Mouse (Mus musculus) MEL (cell line): ENCODE measurements around the gene Gm45716. TPM values are rescaled to one million over a fixed set of nuclear protein-coding genes. Genes with fewer than 3 reads are reported as not detected.

ENCODE experiments used
- DNase-seq: peaks from one replicate; pipeline ENCODE4 v3.0.0; 2011; ENCODE audit warnings: low read depth, low spot score
- H3K27ac ChIP-seq: 2 replicates; pipeline ENCODE4 v1.5.1; 2012; ENCODE audit warnings: low read depth, mild to moderate bottlenecking, control low read depth, low read length, moderate library complexity; ENCODE audit not compliant: control insufficient read depth
- H3K27me3 ChIP-seq, 2 experiments: fragments of 150-350 bp in 1 of 2; sonication (generic) in 1 of 2; 2 replicates each; pipeline ENCODE4 v1.6.1; 2012; ENCODE audit warnings: low read length in 2 of 2, mild to moderate bottlenecking in 2 of 2, improper control_type of control experiment in 1 of 2, moderate library complexity in 1 of 2; ENCODE audit not compliant: insufficient read depth in 2 of 2, control insufficient read depth in 1 of 2
- H3K36me3 ChIP-seq, 2 experiments: 2 replicates each; pipeline ENCODE4 v1.6.1; 2012 to 2014; ENCODE audit warnings: low read length in 2 of 2, improper control_type of control experiment in 1 of 2, inconsistent platforms in 1 of 2, mild to moderate bottlenecking in 1 of 2; ENCODE audit not compliant: insufficient read depth in 2 of 2, control insufficient read depth in 1 of 2
- H3K4me1 ChIP-seq, 2 experiments: fragments of 150-350 bp in 1 of 2; sonication (generic) in 1 of 2; 2 replicates each; pipeline ENCODE4 v1.6.1; 2012; ENCODE audit warnings: low read length in 2 of 2, improper control_type of control experiment in 1 of 2, mild to moderate bottlenecking in 1 of 2; ENCODE audit not compliant: insufficient read depth in 2 of 2, control insufficient read depth in 1 of 2
- H3K4me3 ChIP-seq, 2 experiments: fragments of 150-350 bp in 1 of 2; sonication (generic) in 1 of 2; 2 replicates each; pipeline ENCODE4 v1.5.1; 2012; ENCODE audit warnings: low read depth in 2 of 2, low read length in 2 of 2, mild to moderate bottlenecking in 2 of 2, moderate library complexity in 2 of 2, control low read depth in 1 of 2, improper control_type of control experiment in 1 of 2; ENCODE audit not compliant: control insufficient read depth in 1 of 2, insufficient read depth in 1 of 2
- H3K79me2 ChIP-seq: 2 replicates; pipeline ENCODE4 v1.6.1; 2012; ENCODE audit warnings: mild to moderate bottlenecking, low read length, moderate library complexity; ENCODE audit not compliant: control insufficient read depth, poor library complexity, insufficient read depth
- H3K9ac ChIP-seq: 2 replicates; pipeline ENCODE4 v1.6.1; 2012; ENCODE audit warnings: low read depth, mild to moderate bottlenecking, control low read depth, low read length, moderate library complexity; ENCODE audit not compliant: control insufficient read depth, poor library complexity, severe bottlenecking
- H3K9me3 ChIP-seq: fragments of 150-350 bp; sonication (generic); replicated peaks from 2 replicates; pipeline ENCODE4 v1.6.1; 2012; ENCODE audit warnings: mild to moderate bottlenecking, low read length, improper control_type of control experiment, moderate library complexity; ENCODE audit not compliant: insufficient read depth
- BHLHE40 ChIP-seq: IDR thresholded peaks from 2 replicates; pipeline ENCODE4 v1.6.1; 2012; ENCODE audit warnings: low read depth, mild to moderate bottlenecking, inconsistent platforms, low read length, improper control_type of control experiment, borderline replicate concordance
- CHD1 ChIP-seq: IDR thresholded peaks from 2 replicates; pipeline ENCODE4 v1.6.1; 2012; ENCODE audit warnings: low read depth, mild to moderate bottlenecking, inconsistent platforms, low read length, improper control_type of control experiment
- CHD2 ChIP-seq: IDR thresholded peaks from 2 replicates; pipeline ENCODE4 v1.6.1; 2011; ENCODE audit warnings: low read length, improper control_type of control experiment
- CTCF ChIP-seq, 3 experiments: IDR thresholded peaks in 2 of 3; conservative IDR thresholded peaks in 1 of 3; 2 replicates each; pipeline ENCODE4 v1.5.1; 2011 to 2012; ENCODE audit warnings: low read length in 3 of 3, low read depth in 2 of 3, mild to moderate bottlenecking in 2 of 3, improper control_type of control experiment in 1 of 3, inconsistent platforms in 1 of 3, mixed read lengths in 1 of 3, moderate library complexity in 1 of 3; ENCODE audit not compliant: control insufficient read depth in 1 of 3, insufficient read depth in 1 of 3, poor library complexity in 1 of 3, severe bottlenecking in 1 of 3
- E2F4 ChIP-seq: IDR thresholded peaks from 2 replicates; pipeline ENCODE4 v1.6.1; 2011; ENCODE audit warnings: low read depth, low read length, improper control_type of control experiment, borderline replicate concordance
- ELF1 ChIP-seq: IDR thresholded peaks from 2 replicates; pipeline ENCODE4 v1.6.1; 2014; ENCODE audit warnings: low read depth, mild to moderate bottlenecking, inconsistent platforms, low read length, improper control_type of control experiment, moderate library complexity
- ETS1 ChIP-seq: IDR thresholded peaks from 2 replicates; pipeline ENCODE4 v1.6.1; 2012; ENCODE audit warnings: low read depth, mild to moderate bottlenecking, inconsistent platforms, low read length, improper control_type of control experiment, moderate library complexity
- GABPA ChIP-seq: IDR thresholded peaks from 2 replicates; pipeline ENCODE4 v1.6.1; 2012; ENCODE audit warnings: low read depth, mild to moderate bottlenecking, inconsistent platforms, low read length, improper control_type of control experiment, moderate library complexity
- GATA1 ChIP-seq: IDR thresholded peaks from 2 replicates; pipeline ENCODE4 v1.6.1; 2011; ENCODE audit warnings: low read depth, low read length, improper control_type of control experiment
- HCFC1 ChIP-seq: IDR thresholded peaks from 2 replicates; pipeline ENCODE4 v1.6.1; 2012; ENCODE audit warnings: low read depth, mild to moderate bottlenecking, inconsistent platforms, low read length, improper control_type of control experiment, moderate library complexity
- JUND ChIP-seq: IDR thresholded peaks from 2 replicates; pipeline ENCODE4 v1.6.1; 2011; ENCODE audit warnings: low read depth, mild to moderate bottlenecking, improper control_type of control experiment, low read length
- MAFK ChIP-seq: IDR thresholded peaks from 2 replicates; pipeline ENCODE4 v1.6.1; 2011; ENCODE audit warnings: low read depth, mild to moderate bottlenecking, low read length, improper control_type of control experiment, borderline replicate concordance
- MAX ChIP-seq: IDR thresholded peaks from 2 replicates; pipeline ENCODE4 v1.6.1; 2011; ENCODE audit warnings: low read length, improper control_type of control experiment
- MEF2A ChIP-seq: IDR thresholded peaks from 2 replicates; pipeline ENCODE4 v1.6.1; 2014; ENCODE audit warnings: low read depth, mild to moderate bottlenecking, inconsistent platforms, low read length, improper control_type of control experiment; ENCODE audit not compliant: poor library complexity, insufficient replicate concordance, severe bottlenecking; ENCODE audit errors: extremely low read depth
- MXI1 ChIP-seq: IDR thresholded peaks from 2 replicates; pipeline ENCODE4 v1.6.1; 2011; ENCODE audit warnings: mild to moderate bottlenecking, low read depth, low read length, improper control_type of control experiment
- MYC ChIP-seq: IDR thresholded peaks from 2 replicates; pipeline ENCODE4 v1.6.1; 2011; ENCODE audit warnings: low read depth, mild to moderate bottlenecking, low read length, improper control_type of control experiment, moderate library complexity
- NELFE ChIP-seq: IDR thresholded peaks from 2 replicates; pipeline ENCODE4 v1.6.1; 2011; ENCODE audit warnings: low read depth, low read length, improper control_type of control experiment
- NRF1 ChIP-seq: IDR thresholded peaks from 2 replicates; pipeline ENCODE4 v1.6.1; 2014; ENCODE audit warnings: low read depth, mild to moderate bottlenecking, inconsistent platforms, low read length, improper control_type of control experiment, moderate library complexity; ENCODE audit not compliant: poor library complexity, insufficient read depth, severe bottlenecking
- POLR2A ChIP-seq, 2 experiments: IDR thresholded peaks; 2 replicates each; pipeline ENCODE4 v1.6.1; 2011 to 2012; ENCODE audit warnings: low read length in 2 of 2, mild to moderate bottlenecking in 2 of 2, control low read depth in 1 of 2, improper control_type of control experiment in 1 of 2, low read depth in 1 of 2, moderate library complexity in 1 of 2; ENCODE audit not compliant: control insufficient read depth in 1 of 2, insufficient read depth in 1 of 2, poor library complexity in 1 of 2
- RCOR1 ChIP-seq: IDR thresholded peaks from 2 replicates; pipeline ENCODE4 v1.6.1; 2012; ENCODE audit warnings: low read depth, mild to moderate bottlenecking, inconsistent platforms, low read length, improper control_type of control experiment
- TAL1 ChIP-seq: IDR thresholded peaks from 2 replicates; pipeline ENCODE4 v1.6.1; 2012; ENCODE audit warnings: mild to moderate bottlenecking, inconsistent platforms, low read length, moderate library complexity, mixed read lengths
- TBP ChIP-seq: IDR thresholded peaks from 2 replicates; pipeline ENCODE4 v1.8.0; 2011; ENCODE audit warnings: low read depth, low read length, improper control_type of control experiment
- TCF12 ChIP-seq: IDR thresholded peaks from 2 replicates; pipeline ENCODE4 v1.6.1; 2014; ENCODE audit warnings: low read depth, mild to moderate bottlenecking, inconsistent platforms, low read length, improper control_type of control experiment, moderate library complexity
- UBTF ChIP-seq: IDR thresholded peaks from 2 replicates; pipeline ENCODE4 v1.6.1; 2012; ENCODE audit warnings: low read depth, mild to moderate bottlenecking, inconsistent platforms, low read length, improper control_type of control experiment, moderate library complexity, borderline replicate concordance; ENCODE audit not compliant: insufficient read depth
- USF2 ChIP-seq, 2 experiments: IDR thresholded peaks; 2 replicates each; pipeline ENCODE4 v1.6.1; 2011 to 2012; ENCODE audit warnings: improper control_type of control experiment in 2 of 2, low read length in 2 of 2, borderline replicate concordance in 1 of 2, inconsistent platforms in 1 of 2, low read depth in 1 of 2, mild to moderate bottlenecking in 1 of 2; ENCODE audit not compliant: insufficient read depth in 1 of 2
- ZC3H11A ChIP-seq: IDR thresholded peaks from 2 replicates; pipeline ENCODE4 v1.6.1; 2012; ENCODE audit warnings: low read depth, mild to moderate bottlenecking, inconsistent platforms, low read length, improper control_type of control experiment
- ZKSCAN1 ChIP-seq: IDR thresholded peaks from 2 replicates; pipeline ENCODE4 v1.6.1; 2012; ENCODE audit warnings: low read depth, mild to moderate bottlenecking, inconsistent platforms, low read length, improper control_type of control experiment, moderate library complexity
- ZMIZ1 ChIP-seq: IDR thresholded peaks from 2 replicates; pipeline ENCODE4 v1.6.1; 2012; ENCODE audit warnings: low read depth, mild to moderate bottlenecking, inconsistent platforms, low read length, improper control_type of control experiment, moderate library complexity
- polyA plus RNA-seq, 2 experiments: library from polyadenylated mRNA; stranded (reverse) in 1 of 2; unstranded in 1 of 2; fragments of >175 nt in 1 of 2; fragments of >200 nt in 1 of 2; gene quantifications; 2 replicates each; pipeline versions ENCODE4 v1.2.1 to v1.2.4; 2012; ENCODE audit warnings: low replicate concordance in 2 of 2, low read depth in 1 of 2; ENCODE audit not compliant: insufficient read length in 2 of 2, insufficient read depth in 1 of 2, missing spikeins in 1 of 2
- total RNA-seq: library from RNA; depleted of rRNA; stranded (reverse); fragments of 300-350 nt; gene quantifications from 2 replicates; pipeline ENCODE4 v1.2.3, GENCODE M21; 2012

The Gm45716 gene
- total and polyA plus RNA-seq, 3 experiments = 2.9 to 4.1 TPM; not detected in 1

- Histone ChIP-seq H3K27ac (no peak overlapping the region), H3K9ac (no peak overlapping the region), H3K4me1 (no peaks in the 10 kb centered on the region; a peak in 1 of 4 replicates), H3K9me3 (no peaks in the 10 kb centered on the region), H3K27me3 (peaks cover 5 to 8% of the 10 kb centered on the region in 2 experiments), H3K36me3 (no peaks in the 10 kb centered on the region; a peak in 1 of 4 replicates), H3K79me2 (no peaks in the 10 kb centered on the region), H3K4me3 (no peak overlapping the region)
- no peak for DNase-seq
- no peak for TF ChIP-seq TBP
- TF ChIP-seq MEF2A = no peak
- TF ChIP-seq MAX = no peak
- no peak for TF ChIP-seq MYC
- TF ChIP-seq TCF12 = no peak
- TF ChIP-seq MAFK = no peak
- no peak for TF ChIP-seq CHD2
- no peak for TF ChIP-seq MXI1
- no peak for TF ChIP-seq HCFC1
- TF ChIP-seq TAL1 = no peak
- TF ChIP-seq ZKSCAN1 = no peak
- TF ChIP-seq NRF1 = no peak
- no peak for TF ChIP-seq BHLHE40
- no peak for TF ChIP-seq E2F4
- TF ChIP-seq POLR2A (IDR thresholded peaks at IDR 0.05; ENCODE audit: control insufficient read depth in 1 of 2, insufficient read depth in 1 of 2, low read depth in 1 of 2, low read length in 2 of 2, poor library complexity in 1 of 2) = no peak
- TF ChIP-seq ELF1 = no peak
- TF ChIP-seq ETS1 = no peak
- no peak for TF ChIP-seq UBTF
- no peak for TF ChIP-seq RCOR1
- no peak for TF ChIP-seq ZC3H11A
These were observed 54.4 kb downstream of the Gm45716 start for GRCm38 (mm10) chr11:90241874-90242273.

DNA sequence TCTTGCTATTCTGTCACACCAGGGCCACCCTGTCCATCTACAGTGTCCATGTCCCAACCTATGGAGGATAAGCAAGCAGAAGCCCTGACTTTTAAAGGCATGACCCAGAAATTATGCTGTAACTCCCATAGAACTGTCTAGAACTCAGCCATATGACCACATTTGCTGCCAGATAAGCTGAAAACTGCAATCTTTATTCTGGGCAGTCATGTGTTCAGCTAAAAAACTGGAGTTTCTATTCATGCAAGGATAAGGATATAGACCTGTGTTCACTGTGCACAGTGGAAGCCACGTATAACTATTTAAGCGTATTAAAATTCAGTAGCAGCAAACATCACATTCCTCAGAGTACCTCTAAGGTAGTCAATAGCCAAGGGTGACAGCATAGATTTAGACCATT is 55.8 kb downstream of the Gm45716 start:
- TF ChIP-seq NELFE = no peak
- TF ChIP-seq ELF1 = no peak
- no peak for TF ChIP-seq ZMIZ1
- TF ChIP-seq JUND = no peak
- no peak for TF ChIP-seq CHD1
- no peak for TF ChIP-seq GABPA
- TF ChIP-seq HCFC1 = no peak
- TF ChIP-seq TBP = no peak
- TF ChIP-seq MAFK = no peak
- TF ChIP-seq CTCF (IDR thresholded peaks at IDR 0.05 in 2 of 3, conservative IDR thresholded peaks at IDR 0.05 in 1 of 3; ENCODE audit: control insufficient read depth in 1 of 3, insufficient read depth in 1 of 3, low read depth in 2 of 3, low read length in 3 of 3, poor library complexity in 1 of 3, severe bottlenecking in 1 of 3) = no peak
- no peak for TF ChIP-seq USF2 (IDR thresholded peaks at IDR 0.05; ENCODE audit: borderline replicate concordance in 1 of 2, insufficient read depth in 1 of 2, low read depth in 1 of 2, low read length in 2 of 2)
- TF ChIP-seq TAL1 = no peak
- no peak for TF ChIP-seq UBTF
- TF ChIP-seq GATA1 = no peak
- TF ChIP-seq RCOR1 = no peak
- TF ChIP-seq E2F4 = no peak
- TF ChIP-seq NRF1 = no peak
- Histone ChIP-seq H3K79me2 (no peaks in the 10 kb centered on the region), H3K9ac (no peak overlapping the region), H3K27me3 (peaks cover 5 to 6% of the 10 kb centered on the region in 2 experiments), H3K27ac (no peak overlapping the region), H3K4me1 (peaks cover 0 to 4% of the 10 kb centered on the region in 2 experiments; a peak in 3 of 4 replicates), H3K9me3 (no peaks in the 10 kb centered on the region), H3K4me3 (no peak overlapping the region), H3K36me3 (peaks cover 0 to 3% of the 10 kb centered on the region in 2 experiments; a peak in 2 of 4 replicates)
- DNase-seq = no peak
